Mouse (Mus musculus) neural tube, postnatal 0 days (tissue): Measurements from ENCODE around the gene Tbcc. TPM values are rescaled to one million over a fixed set of nuclear protein-coding genes. Genes with fewer than 3 reads are reported as not detected.

Source experiments
- polyA plus RNA-seq: library from polyadenylated mRNA; unstranded; fragments of >200 nt; fragmentation: Nextera tagmentation; extraction: Ambion mirVana; gene quantifications from 2 replicates; pipeline ENCODE4 v1.2.1, GENCODE M21; 2015

Gene Tbcc
- polyA plus RNA-seq, result 65.9 and 68.5 TPM in 2 replicates

DNA sequence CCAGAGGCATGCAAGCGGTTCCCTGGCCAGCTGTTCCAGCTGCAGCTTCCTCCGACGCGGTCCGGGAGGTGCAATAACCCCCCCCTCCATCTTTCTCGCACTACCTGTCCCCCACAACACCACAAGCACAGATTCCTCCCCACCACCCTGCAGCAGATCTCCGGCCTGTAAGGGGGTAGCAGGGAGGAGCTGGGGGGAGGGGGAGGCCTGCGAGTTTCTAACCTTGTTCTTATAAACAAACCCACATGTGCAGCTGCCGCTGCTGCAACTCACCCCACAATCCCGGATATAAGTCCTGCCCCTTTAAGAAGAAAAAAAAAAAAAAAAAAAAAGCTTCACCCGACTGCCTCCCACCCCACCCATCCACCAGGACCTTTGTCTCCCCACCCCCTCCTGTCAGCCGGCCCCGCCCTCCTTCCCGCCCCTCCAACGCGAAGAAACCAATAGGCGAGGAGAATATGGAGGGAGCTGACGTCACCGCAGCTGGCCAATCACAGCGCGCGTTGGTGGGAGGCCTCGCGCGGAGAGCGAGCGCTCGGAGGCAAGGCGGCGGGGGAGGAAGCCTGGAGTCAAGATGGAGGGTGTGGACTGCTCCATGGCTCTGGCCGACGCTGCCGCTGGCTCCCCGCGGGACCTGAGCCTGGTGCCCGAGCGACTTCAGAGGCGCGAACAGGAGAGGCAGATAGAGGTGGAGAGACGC is at the start of gene Tbcc:
TSS of gene Tbcc (plus strand) at position 569 of the 700 bp plus-strand sequence.

DNA sequence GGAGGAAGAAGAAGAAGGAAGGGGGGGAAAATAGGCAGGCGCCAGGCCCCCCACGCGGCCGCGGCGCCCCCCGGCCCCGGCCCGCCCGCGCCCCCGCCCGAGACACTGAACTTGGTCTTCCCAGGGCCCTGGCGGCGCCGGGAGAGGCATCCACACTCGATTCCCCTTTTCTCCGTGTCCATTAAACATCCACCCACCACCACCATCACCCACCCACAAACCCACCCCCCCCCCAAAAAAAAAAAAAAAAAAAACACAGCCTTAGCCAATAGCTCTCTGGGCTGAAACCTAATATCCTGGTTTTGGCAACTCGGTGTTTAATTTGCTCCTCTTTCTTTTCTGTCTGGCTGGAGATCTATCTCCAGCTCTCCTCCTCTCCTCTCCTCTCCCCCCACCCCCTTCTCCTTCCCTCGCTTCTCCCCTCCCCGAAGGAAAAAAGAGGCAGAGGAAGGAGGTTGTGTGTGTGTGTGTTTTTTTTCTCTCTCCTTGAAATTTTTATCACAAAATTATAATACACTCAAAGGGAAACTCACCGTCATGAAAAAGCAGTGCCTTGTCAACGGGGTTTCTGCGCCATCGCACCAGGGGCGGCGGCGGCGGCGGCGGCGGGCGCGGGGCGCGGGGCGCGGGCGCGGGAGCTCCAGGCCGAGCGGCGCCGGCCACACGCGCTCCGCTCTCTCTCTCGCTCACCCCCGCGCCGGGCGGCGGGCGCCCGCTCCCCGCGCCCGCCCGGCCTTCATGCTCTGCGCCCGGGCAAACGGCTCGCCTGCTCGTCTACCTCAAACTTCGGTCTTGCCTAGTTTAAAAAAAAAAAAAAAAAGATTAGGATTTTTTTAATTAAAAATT is 32.4 kb upstream of the Tbcc start, which contains the start of gene Bicral:
TSS of gene Bicral (minus strand) at position 580 of the 846 bp plus-strand sequence.

DNA sequence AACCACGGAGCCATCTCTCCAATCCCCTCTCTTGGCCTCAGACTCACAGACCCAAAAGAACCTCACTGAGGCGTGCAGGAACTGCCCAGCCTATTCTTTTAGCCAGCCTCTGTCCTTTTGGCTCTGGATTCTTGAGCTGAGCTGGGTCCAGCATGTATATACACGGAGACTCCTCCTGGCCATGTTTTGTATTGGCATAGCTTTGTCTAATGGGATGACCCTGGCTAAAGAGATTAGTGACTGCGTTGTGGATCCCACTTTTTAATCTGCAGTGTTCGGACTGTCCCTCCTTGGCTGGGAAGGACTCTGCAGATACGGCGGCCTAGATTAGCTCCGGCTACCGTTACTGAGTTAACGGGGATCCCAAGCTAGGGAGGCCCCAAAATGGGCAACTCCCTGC is 19.7 kb downstream of the Tbcc start, which contains the start of gene Prph2:
TSS of gene Prph2 (plus strand) at position 274 of the 400 bp plus-strand sequence.

Other genes starting within 250 kb of the Tbcc start
- gene Klc4, start 244.7 kb upstream of the Tbcc start, polyA plus RNA-seq, result 19.2 and 21.3 TPM in 2 replicates
- 84.8 and 87.9 TPM in 2 replicates for gene Mrpl2, start 244.5 kb upstream of the Tbcc start, polyA plus RNA-seq
- 22.7 and 23.5 TPM in 2 replicates for gene Cul7, start 240.3 kb upstream of the Tbcc start, polyA plus RNA-seq
- 50.1 and 51.5 TPM in 2 replicates for gene Rrp36, start 216.3 kb upstream of the Tbcc start, polyA plus RNA-seq
- gene Mea1, start 211.9 kb upstream of the Tbcc start, polyA plus RNA-seq, result 315 and 349 TPM in 2 replicates
- 164 and 171 TPM in 2 replicates for gene Klhdc3, start 209.8 kb upstream of the Tbcc start, polyA plus RNA-seq
- gene Ppp2r5d, start 185.6 kb upstream of the Tbcc start, polyA plus RNA-seq, result 70.7 and 87.6 TPM in 2 replicates
- 20.7 and 21.2 TPM in 2 replicates for gene Pex6, start 179.2 kb upstream of the Tbcc start, polyA plus RNA-seq
- gene Gnmt, start 161.5 kb upstream of the Tbcc start, polyA plus RNA-seq, result 3.0 and 3.5 TPM in 2 replicates
- 71.4 and 79.9 TPM in 2 replicates for gene Cnpy3, start 138.5 kb upstream of the Tbcc start, polyA plus RNA-seq
- 0.23 and 0.24 TPM in 2 replicates for gene Ptcra, start 127.0 kb upstream of the Tbcc start, polyA plus RNA-seq
- gene 2310039H08Rik, start 118.0 kb upstream of the Tbcc start, polyA plus RNA-seq, result 66.4 and 71.7 TPM in 2 replicates
- 55.2 and 63.9 TPM in 2 replicates for gene Rpl7l1, start 108.0 kb upstream of the Tbcc start, polyA plus RNA-seq
- gene Bicral, start 32.2 kb upstream of the Tbcc start, polyA plus RNA-seq, result 4.8 and 5.6 TPM in 2 replicates
- gene Prph2, start 19.8 kb downstream of the Tbcc start, polyA plus RNA-seq, result not detected in 2 replicates
- 9.8 and 12.0 TPM in 2 replicates for gene Ubr2, start 119.9 kb downstream of the Tbcc start, polyA plus RNA-seq